Mouse (Mus musculus): ENCODE results near the gene Sez6l2. TPM values are rescaled to one million over a fixed set of nuclear protein-coding genes. Genes with fewer than 3 reads are reported as not detected.
"Not testable (repeated sequence)": the region's sequence is repeated elsewhere in the genome, so short reads cannot be mapped to it uniquely, and the experiment has no call there.

The Sez6l2 gene
- 10 to 100 TPM; 23.3 to 30.4 TPM for total RNA-seq (2021)

DNA sequence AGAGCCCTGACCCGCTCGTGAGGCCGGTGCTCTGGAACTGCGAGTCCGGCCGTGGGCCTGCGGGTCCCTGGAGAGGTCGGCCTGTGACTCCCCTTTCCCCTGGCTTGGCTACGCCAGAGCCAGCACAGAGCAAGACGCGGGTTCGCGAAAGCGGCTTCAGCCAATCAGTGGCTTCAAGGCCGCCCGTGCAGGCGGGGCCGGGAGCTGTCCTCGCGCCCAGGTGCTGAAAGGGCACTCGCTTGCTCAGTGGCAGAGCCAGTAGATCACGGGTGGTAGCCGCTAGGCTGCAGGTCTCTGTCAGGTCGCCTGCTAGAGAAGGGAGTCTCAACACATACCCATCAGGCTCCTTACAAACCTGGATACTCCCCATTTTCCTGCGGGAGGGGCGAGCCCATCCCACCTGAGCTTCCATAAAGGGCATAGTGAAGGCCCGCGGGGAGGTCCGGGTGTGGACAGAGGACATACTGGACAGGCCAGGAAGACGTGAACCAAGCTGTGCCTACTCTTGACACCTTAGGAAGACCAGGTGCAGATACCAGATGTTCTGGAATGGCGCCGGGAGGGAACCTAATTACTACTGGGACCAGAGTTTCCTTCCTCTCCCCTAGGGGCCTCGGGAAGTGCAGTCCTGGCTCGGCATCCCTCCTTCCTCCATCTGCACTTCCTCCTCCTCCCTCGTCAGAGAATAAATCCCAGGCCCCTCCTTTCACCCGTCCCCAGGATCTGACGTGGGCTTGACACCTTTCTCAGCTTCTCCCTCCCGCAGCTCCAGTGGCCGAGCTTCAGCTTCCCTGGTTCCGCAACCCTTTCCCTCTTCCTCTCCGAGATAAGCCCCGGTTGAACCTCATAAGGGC is at the start of gene Sez6l2:
Gene Sez6l2 (plus strand): TSS at position 771 of the 854 bp plus-strand sequence.
- intact Hi-C loops (cut with DNase I): loop anchor here (1.0 to 5.0 kb wide), 3 partner anchors 25 to 128 kb away; partner anchors contain the start of genes Cdipt and Mvp
- DNase-seq: peak; percentile 94 to 95

DNA sequence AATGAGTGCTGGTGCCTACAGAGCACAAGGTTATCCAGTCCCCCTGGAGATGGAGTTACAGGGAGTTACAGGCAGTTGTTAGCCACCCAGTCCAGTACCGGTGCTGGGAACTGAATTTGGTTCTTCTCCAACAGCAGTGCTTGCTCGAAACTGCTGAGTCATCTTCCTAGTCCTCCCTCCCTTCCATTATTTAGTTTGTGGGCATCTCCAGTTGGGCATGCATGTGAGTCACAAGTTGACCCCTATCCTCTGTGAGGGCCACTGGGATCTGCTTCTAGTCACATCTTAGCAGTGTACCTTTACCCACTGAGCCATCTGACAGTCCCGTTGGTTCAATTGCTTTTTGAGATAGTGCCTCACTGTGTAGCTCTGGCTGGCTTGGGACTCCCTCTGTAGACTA is 44.8 kb upstream of the Sez6l2 start:
- intact Hi-C loops (cut with DNase I): no loop called here
- DNase-seq: no peak

DNA sequence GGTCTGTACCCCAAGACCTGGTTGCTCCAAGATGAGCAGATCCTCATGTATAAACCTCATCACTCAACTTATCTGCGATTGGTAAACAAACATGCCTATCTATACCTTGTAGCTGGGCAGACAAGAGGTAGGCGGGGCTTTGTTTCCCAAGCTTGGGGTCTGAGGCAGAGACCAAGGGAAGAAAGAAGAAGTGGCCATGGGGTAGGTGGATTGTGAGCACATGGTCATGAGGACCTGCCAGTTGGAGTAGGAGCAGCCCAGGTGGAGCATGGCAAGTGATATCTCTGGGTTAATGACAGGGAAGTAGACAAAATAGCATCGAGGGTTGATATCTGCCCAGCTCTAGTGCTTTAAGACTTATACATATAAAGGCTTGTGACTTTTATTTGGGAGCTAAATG is 35.5 kb upstream of the Sez6l2 start:
- DNase-seq: no peak
- intact Hi-C loops (cut with DNase I): loop anchor here (5.0 kb wide), 1 partner anchor 142 kb away; no protein-coding TSS in a partner anchor

DNA sequence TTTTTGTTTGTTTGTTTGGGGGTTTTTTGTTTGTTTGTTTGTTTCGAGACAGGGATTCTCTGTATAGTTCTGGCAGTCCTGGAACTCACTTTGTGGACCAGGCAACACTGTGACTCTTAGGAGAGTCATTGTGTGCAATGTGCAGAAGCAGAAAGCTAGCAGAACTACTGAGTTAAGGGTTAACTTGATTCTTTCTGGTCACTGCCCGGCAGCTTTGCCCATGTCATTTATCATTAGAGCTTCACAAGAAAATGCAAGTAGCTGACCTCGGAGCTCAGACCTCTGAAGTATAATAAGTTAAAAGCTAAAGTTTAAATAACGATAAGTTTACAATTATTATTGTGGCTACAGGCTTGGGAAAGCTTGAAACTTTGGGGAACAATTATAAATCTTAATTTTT is 32.0 kb upstream of the Sez6l2 start:
- intact Hi-C loops (cut with DNase I); DNase-seq: not testable (repeated sequence)

DNA sequence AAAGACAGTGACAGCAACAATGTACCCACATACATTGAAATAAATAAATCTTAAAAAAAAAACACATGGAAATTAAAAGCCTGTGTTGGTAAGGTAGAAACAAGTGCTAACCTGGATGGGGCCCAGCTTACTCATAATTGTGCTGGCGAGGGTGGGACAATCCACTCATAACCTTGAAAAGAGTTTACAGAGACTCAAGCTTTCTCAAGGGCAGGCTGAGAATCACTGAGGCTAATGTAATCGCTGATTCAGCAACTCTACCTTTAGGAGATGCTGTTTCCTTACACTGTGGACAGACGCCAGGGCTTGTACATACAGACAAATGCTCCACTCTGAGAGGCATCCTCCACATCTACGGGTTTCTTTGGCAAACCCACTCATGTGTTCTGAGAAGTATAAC is 30.4 kb upstream of the Sez6l2 start:
- intact Hi-C loops (cut with DNase I): no loop called here
- DNase-seq: no peak

DNA sequence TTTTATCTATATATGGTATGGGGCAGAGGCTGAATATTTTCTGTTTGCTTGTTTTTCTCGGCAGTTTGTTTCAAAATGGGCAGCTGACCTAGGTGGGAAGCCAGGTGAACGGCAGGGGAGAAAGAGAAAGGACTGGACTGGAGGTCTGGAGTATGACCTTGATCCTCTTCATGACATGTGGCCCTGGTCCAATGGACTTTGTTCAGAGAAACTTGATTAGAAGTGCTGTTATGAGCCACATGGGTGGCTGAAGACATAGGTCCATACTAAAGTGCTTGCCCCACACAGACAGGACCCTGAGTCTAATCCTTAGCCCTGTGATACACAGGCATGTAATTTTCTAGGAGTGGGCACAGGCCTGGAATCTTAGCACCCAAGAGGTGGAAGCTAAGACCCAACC is 28.8 kb upstream of the Sez6l2 start:
- DNase-seq: no peak
- intact Hi-C loops (cut with DNase I): no loop called here

DNA sequence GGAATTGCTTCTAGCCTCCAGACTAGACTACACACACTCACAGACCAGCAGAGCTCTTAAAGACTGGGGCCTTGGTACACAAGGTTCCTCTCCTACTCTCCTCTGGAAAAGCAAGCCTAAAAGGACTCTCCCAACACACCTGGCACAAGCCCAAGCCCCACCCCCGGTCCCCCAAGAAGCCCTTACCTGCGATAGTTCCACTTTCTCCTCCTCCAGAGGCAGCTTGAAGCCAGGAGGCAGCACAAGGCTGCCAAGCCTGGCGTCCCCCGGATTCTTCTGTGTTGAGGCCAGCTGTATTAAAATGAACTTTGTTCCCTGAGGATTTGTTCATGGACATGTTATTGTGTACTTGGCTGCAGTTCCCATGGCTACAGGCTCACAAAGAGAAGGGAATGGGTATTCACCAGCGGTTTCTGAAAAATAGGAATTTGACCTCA is 27.7 kb upstream of the Sez6l2 start, which contains the start of gene Tmem219:
Gene Tmem219 (minus strand): TSS at position 294 of the 437 bp plus-strand sequence.
- DNase-seq: peak; percentile 69 to 72
- intact Hi-C loops (cut with DNase I): no loop called here

DNA sequence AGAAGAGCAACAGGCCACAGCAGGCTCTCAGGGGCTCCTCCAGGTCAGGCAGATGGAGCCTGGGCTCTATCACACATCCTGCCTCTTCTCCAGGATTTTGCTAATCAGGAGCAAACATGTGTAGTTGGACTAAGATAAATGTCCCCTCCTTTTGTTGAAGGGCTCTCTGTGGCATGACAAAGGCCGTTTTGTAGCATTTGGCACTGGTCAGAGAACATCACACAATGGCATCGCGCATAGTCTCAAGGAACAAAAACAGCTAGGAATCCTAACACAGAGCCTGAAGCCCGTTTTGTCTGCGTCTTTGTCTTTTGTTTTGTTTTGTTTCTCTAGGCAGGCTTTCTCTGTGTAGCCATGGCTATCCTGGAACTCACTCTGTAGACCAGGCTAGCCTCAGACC is 26.4 kb upstream of the Sez6l2 start:
- intact Hi-C loops (cut with DNase I): no loop called here
- peak in 1 of 2 experiments; percentile 4 for DNase-seq

DNA sequence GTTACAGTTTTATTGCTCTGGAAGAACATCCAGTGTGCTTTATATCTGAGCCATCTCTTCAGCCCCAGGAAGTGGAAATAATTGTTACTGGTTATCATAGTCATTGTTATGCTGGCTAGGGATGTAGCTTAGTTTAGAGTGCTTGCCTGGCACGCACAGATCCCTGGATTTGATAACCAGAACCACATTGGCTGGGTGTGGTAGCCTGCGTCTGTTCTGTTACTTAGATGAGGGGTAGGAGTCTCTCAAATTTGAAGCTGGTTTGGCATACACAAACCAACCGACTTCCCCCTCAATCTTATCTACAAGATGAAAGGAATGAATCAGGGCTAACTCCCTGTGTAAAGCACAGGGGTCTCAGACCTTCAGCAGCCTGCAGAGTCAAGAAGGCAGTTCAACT is 24.1 kb upstream of the Sez6l2 start:
- DNase-seq: no peak
- intact Hi-C loops (cut with DNase I): loop anchor here (5.0 kb wide), 1 partner anchor 39 kb away; no protein-coding TSS in a partner anchor

DNA sequence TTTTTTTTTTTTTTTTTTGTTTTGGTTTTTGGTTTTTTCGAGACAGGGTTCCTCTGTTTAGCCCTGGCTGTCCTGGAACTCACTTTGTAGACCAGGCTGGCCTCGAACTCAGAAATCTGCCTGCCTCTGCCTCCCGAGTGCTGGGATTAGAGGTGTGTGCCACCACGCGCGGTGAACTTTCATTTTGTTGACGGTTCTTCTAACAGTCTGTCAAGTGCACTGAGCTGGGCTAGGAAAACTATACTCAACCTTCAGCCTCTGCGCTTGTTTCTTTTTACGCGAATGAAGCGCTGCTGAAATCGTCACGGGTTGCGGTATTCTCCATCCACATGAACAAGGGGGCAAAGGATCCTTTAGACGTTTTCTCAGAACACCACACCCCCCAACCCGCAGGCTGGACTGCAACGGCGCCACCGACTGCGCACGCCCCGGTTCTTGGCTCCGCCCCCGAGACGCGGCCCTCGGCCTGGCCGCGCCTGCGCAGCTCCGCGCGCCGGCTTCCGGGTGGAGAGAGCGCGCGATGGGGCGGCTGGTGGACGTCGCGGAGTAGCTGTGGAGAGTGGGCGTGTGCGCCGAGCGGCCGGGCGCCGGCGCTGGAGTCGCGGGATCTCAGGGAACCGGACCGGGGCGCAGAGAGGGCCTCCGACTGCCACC is 21.9 kb upstream of the Sez6l2 start, which contains the start of gene Kctd13:
Gene Kctd13 (plus strand): TSS at position 496 of the 654 bp plus-strand sequence.
- intact Hi-C loops (cut with DNase I): loop anchor here (5.0 kb wide), 1 partner anchor 41 kb away; no protein-coding TSS in a partner anchor
- peak; percentile 95 to 96 for DNase-seq

DNA sequence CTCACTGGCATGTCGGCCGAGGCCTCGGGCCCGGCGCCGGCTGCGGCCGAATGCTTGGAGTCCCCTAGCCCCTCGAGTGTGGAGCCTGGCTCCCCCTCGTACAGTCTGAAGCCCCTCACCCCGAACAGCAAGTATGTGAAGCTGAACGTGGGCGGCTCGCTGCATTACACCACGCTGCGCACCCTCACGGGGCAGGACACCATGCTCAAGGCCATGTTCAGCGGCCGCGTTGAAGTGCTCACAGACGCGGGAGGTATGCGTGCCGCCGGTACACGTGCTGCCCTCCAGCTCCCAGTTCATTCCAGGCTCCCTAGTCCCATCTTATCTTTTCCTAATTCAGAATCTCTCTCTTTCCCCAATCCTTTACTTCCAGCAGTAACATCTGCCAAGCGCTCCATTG is 21.3 kb upstream of the Sez6l2 start:
- DNase-seq: no peak
- intact Hi-C loops (cut with DNase I): loop anchor here (5.0 kb wide), 1 partner anchor 42 kb away; no protein-coding TSS in a partner anchor

DNA sequence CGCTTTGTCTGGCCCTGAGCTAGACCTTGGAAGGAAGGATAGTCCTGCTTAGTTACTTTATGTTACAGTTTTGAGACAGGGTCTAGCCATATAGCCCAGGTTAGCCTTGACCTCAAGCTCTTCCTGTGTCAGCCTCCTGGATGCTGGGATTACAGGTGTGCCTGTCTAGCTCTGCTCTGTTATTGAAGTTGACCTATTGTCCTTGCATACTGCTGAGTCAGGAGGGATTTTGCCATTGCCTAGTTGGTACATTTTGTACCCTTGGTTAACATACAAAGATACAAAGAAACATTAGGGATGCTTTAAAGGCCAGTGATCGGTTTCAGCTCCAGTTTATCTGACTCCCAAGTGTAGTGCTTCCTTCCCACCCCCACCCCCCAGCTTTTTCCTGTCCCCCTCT is 17.7 kb upstream of the Sez6l2 start:
- no peak for DNase-seq
- intact Hi-C loops (cut with DNase I): no loop called here

DNA sequence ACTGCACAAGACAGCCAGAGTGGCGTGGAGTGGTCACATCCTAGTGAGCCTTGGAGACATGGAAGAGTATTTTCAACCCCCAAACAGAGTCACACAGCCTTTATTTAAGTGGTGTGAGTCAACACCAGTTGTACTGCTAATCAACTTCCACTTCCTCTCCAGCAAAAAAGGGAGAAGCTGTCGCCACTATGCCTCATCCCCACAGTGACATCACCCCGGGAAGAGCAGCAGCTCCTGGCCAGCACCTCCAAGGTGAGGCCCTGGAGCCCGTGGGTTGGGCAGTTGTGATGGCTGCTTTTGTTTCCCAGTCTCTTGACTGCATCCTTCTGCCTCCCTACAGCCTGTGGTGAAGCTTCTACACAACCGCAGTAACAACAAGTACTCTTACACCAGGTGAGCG is 9.2 kb upstream of the Sez6l2 start:
- intact Hi-C loops (cut with DNase I): no loop called here
- DNase-seq: no peak

DNA sequence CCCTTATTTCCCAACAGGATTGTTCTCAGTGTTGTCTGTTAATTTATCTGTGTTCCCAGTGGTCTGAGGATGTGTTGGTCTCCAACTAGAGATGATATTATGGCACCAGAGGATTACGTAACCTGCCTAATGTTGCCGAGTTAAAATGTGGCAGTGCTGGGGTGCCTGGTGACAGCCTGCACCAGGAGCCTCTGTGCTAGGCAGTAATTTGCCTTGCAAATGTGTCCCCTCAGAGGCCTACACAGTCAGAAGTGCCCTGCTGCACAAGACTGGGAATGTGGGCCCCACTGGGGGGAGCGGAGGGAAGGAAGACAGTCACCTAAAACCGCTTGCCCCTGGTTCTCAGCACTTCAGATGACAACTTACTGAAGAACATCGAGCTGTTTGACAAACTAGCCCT is 8.6 kb upstream of the Sez6l2 start:
- intact Hi-C loops (cut with DNase I): no loop called here
- DNase-seq: no peak

DNA sequence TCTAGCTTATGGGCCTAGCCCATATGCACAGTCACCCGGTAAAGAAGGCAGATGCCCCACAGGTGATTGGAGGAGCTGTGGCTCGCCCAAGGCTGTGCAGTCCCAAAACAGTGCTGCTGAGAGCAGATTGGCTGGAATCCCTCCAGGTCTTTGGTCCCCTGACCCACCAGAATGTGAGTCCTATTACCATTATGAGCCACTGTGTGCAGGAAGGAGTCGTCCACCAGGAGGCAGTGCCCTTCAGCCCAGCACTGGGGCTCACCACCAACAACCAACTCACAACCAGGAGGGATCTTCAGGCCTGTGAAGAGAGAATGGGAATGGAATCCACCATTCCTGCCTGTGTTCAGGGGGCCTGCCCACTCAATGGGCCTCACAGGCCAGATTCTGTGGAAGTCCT is 3.8 kb upstream of the Sez6l2 start:
- DNase-seq: peak; percentile 36 to 68
- intact Hi-C loops (cut with DNase I): loop anchor here (1.0 to 5.0 kb wide), 3 partner anchors 124 to 164 kb away; no protein-coding TSS in a partner anchor

DNA sequence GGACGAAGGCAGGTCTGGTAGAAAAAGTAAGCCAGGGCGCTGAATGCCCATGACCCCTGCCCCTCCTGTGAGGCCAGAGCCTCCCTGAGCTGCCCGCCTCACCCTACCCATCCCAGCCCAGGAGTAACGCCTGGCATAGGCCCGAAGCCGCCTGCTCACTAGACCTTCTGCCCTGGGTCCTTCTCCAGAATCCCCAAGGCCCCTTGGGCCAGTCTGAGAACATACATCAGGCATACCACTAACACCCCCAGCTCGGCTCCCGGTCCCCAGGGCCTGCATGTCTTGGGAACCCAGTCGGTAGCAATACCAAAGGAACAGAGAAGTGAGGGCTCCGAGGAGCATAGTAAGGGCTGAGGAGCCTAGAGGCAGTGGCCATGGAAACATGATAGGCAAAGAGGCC is 1.7 kb upstream of the Sez6l2 start:
- no peak for DNase-seq
- intact Hi-C loops (cut with DNase I): loop anchor here (1.0 to 5.0 kb wide), 2 partner anchors 66 to 126 kb away; partner anchors contain the start of gene Mvp

DNA sequence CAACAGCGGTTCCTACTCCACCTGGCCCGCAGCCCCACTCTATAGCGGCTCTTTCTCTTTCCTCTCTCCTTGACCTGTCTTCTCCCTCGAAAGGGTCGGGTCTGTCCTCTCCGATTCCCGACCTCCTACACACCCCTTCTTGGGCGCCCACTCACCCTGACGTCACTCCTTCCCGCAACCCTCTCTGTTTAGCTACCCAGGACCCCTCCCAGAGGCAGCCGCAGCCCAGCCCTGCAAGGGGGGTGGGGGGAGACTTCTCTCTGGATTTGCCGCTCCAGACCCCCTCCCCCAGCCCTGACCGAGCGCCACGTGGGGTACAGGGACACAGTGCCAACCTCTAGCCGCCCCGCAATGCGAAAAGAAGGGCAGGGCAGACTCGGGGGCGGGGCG is 965 bp upstream of the Sez6l2 start, which contains the start of gene Asphd1:
Gene Asphd1 (minus strand): TSS at position 180 of the 390 bp plus-strand sequence.
- intact Hi-C loops (cut with DNase I): loop anchor here (1.0 to 5.0 kb wide), 2 partner anchors 65 to 127 kb away; partner anchors contain the start of gene Mvp

DNA sequence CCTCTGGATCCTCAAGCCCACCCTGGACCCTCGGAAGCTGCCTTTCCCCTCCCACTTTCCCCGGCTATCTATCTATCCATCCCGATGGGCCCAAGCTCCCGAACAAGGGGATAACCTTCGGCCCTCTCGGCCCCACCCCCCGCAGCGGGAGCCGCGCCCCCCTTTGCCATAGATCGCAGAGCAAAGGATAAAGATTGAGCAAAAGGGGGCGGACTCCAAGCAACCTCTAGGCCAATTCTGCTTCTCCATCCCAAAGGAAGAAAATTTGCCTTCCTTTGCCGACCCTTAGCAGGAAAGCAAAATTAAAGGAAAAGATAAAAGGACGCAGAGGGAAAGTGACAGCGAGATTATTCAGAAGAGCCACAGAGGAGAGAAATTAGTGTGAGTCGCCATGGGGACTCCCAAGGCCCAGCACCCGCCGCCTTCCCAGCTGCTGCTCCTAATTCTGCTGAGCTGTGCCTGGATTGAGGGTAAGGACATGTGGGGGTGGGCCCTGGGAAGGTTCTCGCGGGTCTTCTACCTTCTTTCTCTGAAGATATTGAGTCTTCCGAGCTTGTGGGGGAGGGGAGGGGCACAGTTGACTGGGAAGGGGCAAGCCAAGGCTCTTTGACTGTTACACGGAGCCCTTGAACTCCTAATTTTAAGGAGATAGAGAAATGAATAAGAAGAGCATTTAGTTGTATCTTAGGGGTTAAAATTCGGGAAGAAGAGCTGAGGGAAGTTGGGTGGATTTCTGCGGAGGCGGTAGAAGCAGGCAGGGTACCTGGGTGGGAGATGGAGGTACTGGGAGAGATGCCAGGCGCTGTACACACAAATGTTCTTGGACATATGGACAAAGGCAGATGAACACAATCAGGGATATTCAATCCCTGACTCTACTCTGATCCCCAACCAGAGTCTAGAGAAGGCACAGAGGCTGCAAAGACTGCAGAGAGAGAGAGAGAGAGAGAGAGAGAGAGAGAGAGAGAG is 568 bp downstream of the Sez6l2 start:
- intact Hi-C loops (cut with DNase I): loop anchor here (2.0 kb wide), 1 partner anchor 24 kb away; the partner anchor contains the start of gene Cdipt

More for the DNA sequence above, 965 bp upstream of the Sez6l2 start, which contains the start of gene Asphd1:
- no peak for DNase-seq

DNA sequence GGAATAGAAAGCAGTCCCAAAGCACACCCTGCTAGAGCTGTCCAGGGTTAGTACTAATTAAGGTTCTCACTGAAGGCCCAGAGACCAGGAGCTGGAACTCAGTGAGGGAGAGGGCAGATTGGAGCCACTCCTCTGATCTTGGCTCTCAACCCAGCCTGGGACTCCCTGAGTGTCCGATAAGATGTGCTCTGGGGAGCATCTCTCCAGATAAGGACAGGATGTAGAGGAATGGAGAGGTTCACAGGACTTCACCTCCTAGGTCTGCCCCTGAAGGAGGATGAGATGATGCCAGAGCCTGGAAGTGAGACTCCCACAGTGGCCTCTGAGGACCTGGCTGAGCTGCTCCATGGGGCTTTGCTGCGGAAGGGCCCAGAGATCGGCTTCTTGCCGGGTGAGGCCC is 1.4 kb downstream of the Sez6l2 start:
- intact Hi-C loops (cut with DNase I): loop anchor here (2.0 kb wide), 1 partner anchor 23 kb away; the partner anchor contains the start of gene Cdipt

More for the DNA sequence above, 568 bp downstream of the Sez6l2 start:
- DNase-seq: no peak

DNA sequence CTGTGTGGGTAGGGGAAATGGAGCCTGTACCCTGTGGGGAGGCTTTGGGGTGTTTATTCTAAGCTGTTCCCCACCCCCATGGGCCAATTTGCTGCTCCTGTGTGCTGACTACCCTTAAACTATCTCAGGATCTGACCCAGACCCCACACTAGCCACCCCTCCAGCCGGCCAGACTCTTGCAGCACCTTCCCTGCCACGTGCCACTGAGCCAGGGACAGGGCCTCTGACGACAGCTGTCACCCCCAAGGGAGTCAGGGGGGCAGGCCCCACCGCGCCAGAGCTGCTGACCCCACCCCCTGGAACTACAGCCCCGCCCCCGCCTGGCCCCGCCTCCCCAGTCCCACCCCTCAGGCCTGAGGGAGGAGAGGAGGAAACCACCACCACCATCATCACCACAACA is 2.3 kb downstream of the Sez6l2 start:
- DNase-seq: no peak
- intact Hi-C loops (cut with DNase I): no loop called here

More for the DNA sequence above, 1.4 kb downstream of the Sez6l2 start:
- no peak for DNase-seq

All from heart, postnatal 10 days (tissue).